Mouse (Mus musculus) right cerebral cortex, postnatal 4 days (tissue): Measurements from ENCODE around the gene Arfgap2.

Experiments
- DNase-seq: peaks from one replicate; pipeline ENCODE4 v3.0.0-alpha.2; 2022

Arfgap2 gene

DNA sequence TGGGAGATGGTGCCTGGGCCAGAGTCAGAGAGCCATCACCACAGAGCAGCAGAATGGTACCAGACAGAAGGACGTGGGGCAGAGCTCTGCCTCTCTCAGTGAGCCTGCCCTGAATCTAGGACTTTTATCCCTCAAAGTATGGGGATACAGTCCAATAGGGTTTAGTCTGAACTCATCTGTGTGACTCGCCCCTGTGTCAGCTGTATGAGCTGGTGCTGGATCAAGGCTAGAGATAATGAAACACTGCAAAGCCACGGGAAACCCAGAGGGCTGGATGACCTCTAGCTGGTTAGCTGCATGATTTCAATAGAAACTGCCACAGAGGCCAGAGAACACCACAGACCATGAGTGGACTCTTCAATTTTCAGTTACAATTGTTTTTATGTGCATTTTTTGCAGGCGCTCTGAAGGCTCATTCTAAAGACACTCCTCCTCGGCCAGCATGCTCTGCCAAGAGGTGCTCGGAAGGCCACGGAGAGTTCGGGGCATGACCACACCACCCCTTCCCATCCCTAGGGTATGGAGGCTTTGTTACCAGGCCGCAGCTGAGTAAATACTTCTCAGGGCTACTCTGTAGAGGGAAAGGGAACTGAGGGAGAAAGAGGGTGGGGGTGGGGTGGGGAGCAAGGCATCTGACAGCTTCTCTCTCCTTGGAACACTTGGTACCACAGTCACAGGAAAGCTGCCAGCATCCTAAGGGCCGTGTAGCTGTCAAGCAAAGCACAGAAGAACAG, 48.0 kb downstream of the Arfgap2 start:
- DNase-seq, result no peak

DNA sequence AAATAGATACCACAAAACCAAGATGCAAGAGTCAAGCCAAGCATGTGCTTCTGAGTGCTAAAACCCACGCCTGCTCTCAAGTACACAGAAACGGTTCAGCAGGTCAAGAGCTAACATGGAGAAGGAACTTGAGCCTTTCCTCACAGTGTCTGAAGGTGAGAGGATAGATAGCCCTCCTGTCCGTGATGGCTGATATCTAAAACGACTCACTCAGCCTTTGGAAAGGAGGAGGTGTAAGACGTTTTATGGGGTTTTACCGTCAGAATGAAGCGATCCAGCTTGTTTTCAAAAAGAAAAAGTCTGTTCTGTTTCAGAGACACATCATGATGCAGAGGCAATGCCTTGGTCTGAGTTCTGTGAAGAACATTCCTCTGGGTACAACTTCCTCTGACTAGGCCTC, 49.4 kb downstream of the Arfgap2 start:
- no peak for DNase-seq

DNA sequence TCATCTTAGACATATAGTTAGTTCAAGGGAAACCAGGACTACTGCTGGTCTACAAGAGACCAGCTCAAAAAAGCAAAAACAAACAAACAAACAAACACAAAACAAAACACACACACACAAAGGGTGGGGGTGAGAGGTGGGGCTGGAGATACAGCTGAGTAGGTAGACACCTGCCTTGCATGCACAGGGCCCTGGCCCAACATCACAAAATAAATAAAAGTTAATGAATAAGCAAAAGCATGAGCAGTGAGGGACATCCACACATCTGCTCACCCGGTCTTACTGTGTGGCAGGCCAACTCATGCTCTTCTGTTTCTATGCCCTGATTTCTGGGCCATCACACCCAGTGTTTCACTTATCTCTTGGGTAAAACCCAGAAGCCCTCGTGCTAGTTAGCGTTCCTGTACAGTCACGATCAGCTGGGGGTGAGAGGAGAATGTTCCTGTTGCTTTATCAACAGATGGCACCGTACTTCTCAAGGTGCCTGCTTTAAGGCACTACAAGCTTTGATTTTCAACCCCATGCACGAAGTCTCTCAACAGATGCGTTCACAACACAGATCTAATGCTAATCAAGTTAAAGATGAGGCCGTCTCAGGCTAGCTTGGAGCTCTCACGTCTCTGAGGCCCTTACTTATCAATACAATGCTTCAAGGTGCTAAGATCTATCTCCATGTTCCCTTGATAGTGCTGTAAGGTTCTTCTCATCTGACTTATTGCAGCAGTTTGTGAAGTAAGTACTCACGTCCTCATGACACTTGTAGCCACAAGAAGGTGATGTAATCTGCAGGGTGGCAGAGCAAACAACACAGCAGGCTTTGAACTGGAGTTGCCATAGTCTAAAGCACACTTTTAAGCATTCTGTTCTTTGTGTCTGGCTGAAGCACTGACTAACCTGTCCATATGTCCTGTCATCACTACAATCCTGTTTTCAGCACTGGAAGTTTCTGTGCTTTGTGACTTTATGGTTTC, 56.1 kb downstream of the Arfgap2 start:
- no peak for DNase-seq

DNA sequence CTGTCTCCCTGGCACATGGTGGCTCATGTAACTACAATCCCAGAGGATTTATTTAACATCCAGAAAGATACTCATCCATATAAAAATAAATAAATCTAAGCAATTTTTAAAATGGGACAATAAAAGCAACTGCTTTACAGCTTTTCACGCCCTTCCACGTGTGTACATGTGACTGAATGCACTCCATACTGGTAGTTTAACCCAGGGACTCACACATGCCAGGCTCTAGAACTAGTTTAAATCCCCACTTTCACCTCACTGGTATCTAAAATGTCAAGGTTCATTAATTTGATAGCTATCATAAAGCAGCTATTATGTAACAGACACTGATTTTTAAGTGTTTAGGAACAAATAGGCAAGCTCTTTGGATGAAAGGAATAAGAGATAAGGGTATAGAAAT, 57.1 kb downstream of the Arfgap2 start:
- no peak for DNase-seq

DNA sequence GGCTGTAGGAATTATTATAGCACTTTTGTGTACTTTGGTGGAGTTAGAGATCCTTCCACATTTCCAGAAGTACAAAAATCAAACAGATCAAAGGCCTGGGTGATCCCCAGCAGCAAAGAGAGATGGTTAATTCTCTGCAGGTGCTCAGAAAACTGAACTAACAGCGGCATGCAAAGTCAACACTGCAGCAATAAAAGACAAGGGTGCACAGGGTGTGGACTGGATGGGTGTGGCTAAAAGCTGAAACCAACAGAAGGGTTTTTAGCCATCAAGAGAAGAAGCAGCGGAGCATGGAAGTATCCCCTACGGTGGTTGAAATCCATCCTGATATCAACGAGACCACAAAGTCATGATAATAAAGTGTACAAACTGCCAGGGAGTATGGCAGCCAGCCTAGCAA, 57.7 kb downstream of the Arfgap2 start:
- DNase-seq, result no peak

DNA sequence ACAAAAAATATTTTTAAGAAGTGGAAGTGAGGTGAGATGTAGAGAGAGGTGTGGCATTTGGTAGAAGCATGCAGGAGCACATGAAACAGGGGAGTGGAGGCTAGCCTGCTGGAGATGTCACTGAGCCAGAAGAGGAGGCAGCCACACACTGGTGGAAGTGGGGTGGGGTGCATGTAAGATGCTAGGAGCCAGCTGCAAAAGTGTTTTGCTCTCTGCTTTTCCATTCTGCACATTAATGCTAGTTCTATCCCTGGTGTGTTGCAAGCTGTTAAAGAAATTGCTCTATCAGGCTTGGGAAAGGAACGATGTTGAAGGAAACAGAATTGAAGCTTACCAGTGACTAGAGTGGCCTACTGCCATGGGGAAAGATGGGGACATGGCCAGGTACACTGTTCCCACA, 59.6 kb downstream of the Arfgap2 start:
- DNase-seq, result no peak

DNA sequence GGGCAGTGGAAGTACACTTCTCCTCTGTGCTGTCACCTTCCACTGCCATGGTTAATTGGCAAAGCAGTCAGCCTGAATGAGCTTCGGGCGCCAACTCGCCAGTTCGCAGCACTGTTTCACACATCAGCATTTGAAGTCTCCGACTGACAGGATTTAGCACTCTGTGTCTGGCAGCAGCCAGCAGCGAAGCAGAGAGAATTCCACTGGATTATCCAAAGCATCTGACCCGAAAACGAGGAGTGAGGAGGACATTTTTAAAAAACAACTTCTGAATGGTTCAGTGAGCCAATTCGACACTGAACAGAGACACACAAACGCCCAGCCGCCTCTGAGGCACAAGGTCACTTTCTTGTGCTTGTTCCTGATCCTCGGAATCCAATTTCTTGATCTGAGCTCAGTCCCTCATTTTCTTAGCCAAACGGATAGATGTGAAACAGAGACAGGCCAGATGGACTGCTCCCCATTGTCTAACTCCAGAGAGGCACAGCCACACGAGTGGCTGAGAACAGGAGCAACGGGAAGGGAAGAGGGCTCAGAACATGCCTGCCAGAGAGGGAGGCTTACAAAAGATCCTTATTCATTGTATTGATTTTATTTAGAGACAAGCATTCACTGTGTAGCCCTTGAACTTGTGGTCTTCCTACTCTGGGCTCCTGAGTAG, 60.1 kb downstream of the Arfgap2 start:
- peak; percentile 14 for DNase-seq
